Mouse (Mus musculus) 416B (cell line): ENCODE results near the gene Rreb1.

Source experiments
- DNase-seq: peaks from one replicate; pipeline ENCODE4 v3.0.0; 2011; ENCODE audit warnings: low read depth

The Rreb1 gene

DNA sequence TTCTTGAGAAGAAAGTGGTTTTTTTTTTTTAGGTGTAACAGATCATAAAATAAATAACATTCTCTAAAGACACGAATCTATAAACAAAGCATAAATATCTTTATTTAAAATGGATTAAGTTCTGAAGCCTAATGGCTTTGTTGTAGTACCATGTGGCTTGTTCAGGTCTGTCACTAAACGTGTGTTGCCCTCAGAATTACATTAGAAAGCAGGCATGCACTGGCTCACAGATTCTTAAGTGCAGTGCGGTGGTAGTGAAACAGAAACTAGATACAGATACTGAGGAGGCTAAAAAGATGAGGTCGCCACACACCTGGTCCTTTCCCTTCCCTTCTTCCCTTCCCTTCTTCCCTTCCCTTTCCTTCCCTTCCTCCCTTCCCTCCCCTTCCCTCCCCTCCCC, 75.2 kb downstream of the Rreb1 start:
- DNase-seq, result peak; percentile 70

- DNase-seq, result peak; percentile 87
Measured at GRCm38 (mm10) chr13:37854031-37854431, 75.8 kb downstream of the Rreb1 start.

- DNase-seq, result peak; percentile 94
Measured at GRCm38 (mm10) chr13:37854455-37855220, 76.4 kb downstream of the Rreb1 start.

- DNase-seq, result no peak
Measured at GRCm38 (mm10) chr13:37855221-37855757, 77.1 kb downstream of the Rreb1 start.

GRCm38 (mm10) chr13:37855765-37856164, 77.6 kb downstream of the Rreb1 start:
- DNase-seq, result no peak

GRCm38 (mm10) chr13:37856537-37856936, 78.3 kb downstream of the Rreb1 start:
- peak; percentile 48 for DNase-seq

GRCm38 (mm10) chr13:37857284-37858065, 79.3 kb downstream of the Rreb1 start:
- DNase-seq, result peak; percentile 92

DNA sequence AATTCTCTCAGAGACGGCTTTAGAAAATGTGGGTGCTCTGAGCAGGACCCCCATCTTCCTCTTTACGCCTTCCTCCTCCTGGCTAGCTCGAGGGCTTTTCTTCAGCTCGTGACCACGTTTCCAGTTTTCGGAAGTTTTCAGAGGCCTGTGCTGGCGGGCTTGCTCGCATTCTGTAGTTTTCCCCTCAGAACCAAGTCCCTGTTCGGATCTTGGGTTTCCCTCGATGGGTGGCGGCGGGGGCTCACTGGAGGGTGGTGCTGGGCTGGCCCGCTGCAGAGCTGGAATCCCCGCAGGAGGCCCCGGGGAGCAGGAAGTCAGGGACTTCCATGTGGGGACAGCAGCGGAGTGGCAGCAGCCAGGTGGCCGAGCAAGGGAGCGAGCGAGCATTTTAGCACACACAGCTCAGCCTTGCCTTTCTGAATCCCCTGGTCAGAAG, 79.9 kb downstream of the Rreb1 start:
- DNase-seq, result no peak

DNA sequence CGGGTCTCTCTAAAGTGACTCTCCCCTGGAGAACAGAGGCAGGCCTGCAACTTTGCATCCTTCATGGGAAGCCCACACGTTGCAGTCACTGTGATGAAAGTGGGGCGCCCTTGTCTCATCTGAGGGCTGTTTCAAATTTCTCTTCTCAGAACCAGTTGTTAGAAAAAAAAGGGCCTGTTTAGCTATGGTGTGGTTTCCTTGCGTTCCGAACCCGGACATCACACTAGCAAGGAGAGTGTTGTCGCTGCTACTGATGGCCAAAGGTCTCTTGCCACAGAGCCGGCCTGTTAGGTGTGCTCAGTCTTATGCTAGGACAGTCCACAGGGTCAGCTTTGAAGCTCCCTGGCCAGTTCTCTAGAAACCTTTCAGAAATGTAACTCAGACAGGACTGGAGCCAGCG, 80.3 kb downstream of the Rreb1 start:
- no peak for DNase-seq

DNA sequence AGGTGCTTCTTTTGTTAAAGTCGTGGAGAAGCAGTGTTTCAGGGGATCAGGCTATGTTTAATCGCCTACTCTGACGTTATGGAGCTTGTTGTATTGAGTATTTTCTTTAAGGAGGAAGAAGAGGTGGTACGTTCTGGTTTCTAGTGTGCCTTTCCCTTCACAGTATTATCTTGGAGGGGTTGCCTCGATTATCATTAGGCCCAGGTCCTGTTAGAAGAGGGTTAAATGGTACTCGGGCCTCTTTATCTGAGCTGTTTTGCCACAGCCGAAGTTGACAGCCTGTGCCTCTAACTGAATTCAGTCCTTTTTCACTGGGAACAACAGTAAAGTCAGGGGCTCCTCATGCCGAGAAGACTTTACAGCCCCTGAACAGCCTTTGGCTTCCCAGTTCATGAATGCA, 81.6 kb downstream of the Rreb1 start:
- DNase-seq, result no peak

- no peak for DNase-seq
Measured at GRCm38 (mm10) chr13:37860204-37860603, 82.0 kb downstream of the Rreb1 start.

DNA sequence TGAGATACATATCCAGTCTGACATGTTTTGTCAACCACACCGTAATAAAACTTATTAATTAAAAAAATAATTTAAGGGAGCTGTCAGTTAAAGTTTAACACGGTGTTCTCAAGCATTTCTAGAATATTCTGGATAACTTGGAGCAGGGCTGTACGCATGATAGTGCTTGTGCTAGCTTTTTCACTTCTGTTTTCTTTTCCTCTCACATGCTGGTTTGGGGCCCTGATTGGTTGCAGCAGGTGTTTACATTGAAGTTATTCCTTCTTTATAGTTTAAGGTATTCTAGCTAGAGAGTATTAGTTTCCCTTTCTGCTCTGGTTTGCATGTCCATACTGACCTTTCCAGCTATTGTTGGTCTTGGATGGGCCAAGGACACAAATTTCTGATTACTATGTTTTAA, 82.6 kb downstream of the Rreb1 start:
- DNase-seq, result no peak

GRCm38 (mm10) chr13:37862492-37862891, 84.3 kb downstream of the Rreb1 start:
- DNase-seq, result no peak

DNA sequence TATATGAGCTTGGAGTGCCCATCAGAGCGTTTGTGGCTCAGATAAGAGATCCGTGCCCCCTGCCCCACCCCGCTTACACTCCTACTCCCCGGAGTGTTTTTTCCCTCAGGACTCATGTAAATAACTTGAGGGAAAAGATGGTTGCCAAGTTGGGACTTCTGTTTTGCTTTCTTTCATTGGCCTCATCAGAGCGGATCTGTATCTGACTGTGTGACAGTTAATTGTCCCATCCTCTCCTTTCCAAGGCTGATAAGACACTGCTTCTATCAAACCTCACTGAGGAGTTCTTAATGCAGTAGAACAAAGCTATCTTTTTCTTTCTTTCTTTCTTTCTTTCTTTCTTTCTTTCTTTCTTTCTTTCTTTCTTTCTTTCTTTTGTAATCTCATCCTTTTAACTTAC, 85.4 kb downstream of the Rreb1 start:
- no peak for DNase-seq

- DNase-seq, result no peak
Measured at GRCm38 (mm10) chr13:37864697-37865096, 86.5 kb downstream of the Rreb1 start.

- DNase-seq, result peak; percentile 35
Measured at GRCm38 (mm10) chr13:37866296-37866695, 88.1 kb downstream of the Rreb1 start.

GRCm38 (mm10) chr13:37866846-37867245, 88.6 kb downstream of the Rreb1 start:
- DNase-seq, result no peak

DNA sequence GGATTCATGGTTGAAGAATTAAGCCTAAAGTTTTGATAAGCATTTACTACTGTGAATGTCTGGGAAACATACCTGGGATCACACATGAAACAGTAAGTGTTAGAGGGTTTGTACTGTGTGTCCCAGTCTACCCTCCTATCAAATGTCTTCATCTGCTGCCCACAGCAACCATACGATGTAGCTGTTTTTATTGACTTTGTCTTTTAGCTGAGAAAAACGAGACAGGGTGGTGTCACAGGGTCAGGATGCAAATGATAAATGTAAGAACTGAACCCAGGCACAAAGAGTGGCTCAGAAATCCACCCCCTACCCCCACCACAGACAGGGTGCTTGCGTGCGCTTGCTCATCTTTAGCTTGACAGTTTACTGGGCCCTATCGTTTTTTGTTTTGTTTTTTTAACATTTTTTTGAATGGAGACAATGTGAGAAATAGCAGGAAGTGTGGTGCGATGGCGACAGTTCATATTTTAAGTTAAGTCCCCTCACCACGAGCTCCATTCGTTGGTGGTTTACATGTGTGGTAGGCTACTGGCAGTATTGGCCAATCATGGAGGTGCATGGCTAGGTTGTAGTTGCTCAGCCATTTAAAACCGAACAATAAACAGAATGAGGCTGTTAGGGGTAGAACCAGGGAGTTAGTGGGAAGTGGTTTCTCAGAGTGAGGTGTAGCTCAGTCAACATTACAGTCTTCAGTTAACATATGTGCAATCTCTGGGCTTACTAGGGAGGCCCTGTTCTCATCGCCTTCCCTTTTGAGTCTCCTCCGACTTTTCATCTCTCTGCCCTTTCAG, 92.1 kb downstream of the Rreb1 start:
- peak; percentile 88 for DNase-seq

- no peak for DNase-seq
Measured at GRCm38 (mm10) chr13:37872142-37872835, 94.1 kb downstream of the Rreb1 start.

GRCm38 (mm10) chr13:37873125-37873891, 95.1 kb downstream of the Rreb1 start:
- DNase-seq, result peak; percentile 61

DNA sequence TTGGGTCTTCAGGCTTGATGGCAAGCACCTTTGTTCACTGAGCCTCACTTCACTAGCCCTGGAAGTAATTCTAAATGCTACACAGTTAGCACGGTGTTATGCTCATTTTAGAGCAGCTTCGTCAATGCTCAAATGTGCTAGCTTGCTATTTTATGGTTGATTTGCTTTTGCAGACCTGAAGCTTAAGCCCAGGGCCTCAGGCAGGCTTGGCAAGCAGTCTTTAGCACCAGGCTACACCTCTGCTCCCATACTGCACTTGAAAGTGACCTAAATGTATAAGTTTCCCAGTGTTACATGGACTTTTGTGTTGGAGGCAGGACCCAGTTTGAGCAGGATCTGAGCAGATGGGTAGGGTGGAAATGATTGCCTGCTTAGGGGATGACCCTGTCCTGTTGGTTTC, 97.7 kb downstream of the Rreb1 start:
- no peak for DNase-seq
